Mouse (Mus musculus) CH12.LX (cell line): ENCODE measurements at regions not wholly inside any gene's neighbourhood (a gene's known extent, or its start where the extent isn't known, plus 50 kb on each side); places are given as distances from the start of the nearest gene placed in this dataset.

ENCODE experiments used
- DNase-seq: peaks from one replicate; pipeline ENCODE4 v3.0.0-alpha.2; 2013; ENCODE audit errors: extremely low read depth
- H3K27ac ChIP-seq: 2 replicates; pipeline ENCODE4 v1.5.1; 2012; ENCODE audit warnings: low read depth, mild to moderate bottlenecking, control low read depth, moderate library complexity; ENCODE audit not compliant: insufficient read depth
- H3K27me3 ChIP-seq: replicated peaks from 2 replicates; pipeline ENCODE3; 2012; ENCODE audit warnings: inconsistent platforms
- H3K36me3 ChIP-seq, 2 experiments: replicated peaks in 1 of 2; 2 replicates each; pipeline versions ENCODE3 to v1.6.1; 2012; ENCODE audit warnings: inconsistent platforms in 1 of 2, low read length in 1 of 2, mild to moderate bottlenecking in 1 of 2, mixed read lengths in 1 of 2, moderate library complexity in 1 of 2; ENCODE audit not compliant: control insufficient read depth in 1 of 2, insufficient read depth in 1 of 2
- H3K4me1 ChIP-seq, 2 experiments: 2 replicates each; pipeline ENCODE4 v1.6.1; 2012; ENCODE audit warnings: inconsistent platforms in 1 of 2, moderate library complexity in 1 of 2; ENCODE audit not compliant: insufficient read depth in 2 of 2, control insufficient read depth in 1 of 2
- H3K4me2 ChIP-seq: 2 replicates; pipeline ENCODE4 v1.6.1; 2012; ENCODE audit warnings: low read depth, mild to moderate bottlenecking, control low read depth; ENCODE audit not compliant: poor library complexity, insufficient read depth, severe bottlenecking
- H3K4me3 ChIP-seq, 3 experiments: fragments of 150-350 bp in 1 of 3; sonication (generic) in 1 of 3; replicated peaks in 1 of 3; 2 replicates each; pipeline versions ENCODE3 to v1.5.1; 2011 to 2012; ENCODE audit warnings: low read depth in 2 of 3, low read length in 2 of 3, mild to moderate bottlenecking in 2 of 3, moderate library complexity in 2 of 3, control low read depth in 1 of 3, improper control_type of control experiment in 1 of 3, inconsistent platforms in 1 of 3, mixed read lengths in 1 of 3; ENCODE audit not compliant: poor library complexity in 1 of 3
- H3K79me2 ChIP-seq: replicated peaks from 2 replicates; pipeline ENCODE4 v1.6.1; 2012; ENCODE audit warnings: mild to moderate bottlenecking, moderate library complexity; ENCODE audit not compliant: control insufficient read depth, poor library complexity, insufficient read depth, severe bottlenecking; ENCODE audit errors: extremely low read depth
- H3K9ac ChIP-seq: 2 replicates; pipeline ENCODE4 v1.6.1; 2012; ENCODE audit warnings: low read depth, mild to moderate bottlenecking, control low read depth, moderate library complexity; ENCODE audit not compliant: insufficient read depth
- H3K9me3 ChIP-seq: replicated peaks from 2 replicates; pipeline ENCODE3; 2012; ENCODE audit warnings: low read length, inconsistent platforms, mixed read lengths
- BHLHE40 ChIP-seq: IDR thresholded peaks from 2 replicates; pipeline ENCODE4 v1.6.1; 2011; ENCODE audit warnings: mild to moderate bottlenecking, low read depth, low read length, improper control_type of control experiment
- CHD1 ChIP-seq: IDR thresholded peaks from 2 replicates; pipeline ENCODE4 v1.6.1; 2012; ENCODE audit warnings: low read depth, low read length, improper control_type of control experiment, inconsistent platforms
- CHD2 ChIP-seq: IDR thresholded peaks from 2 replicates; pipeline ENCODE4 v1.6.1; 2011; ENCODE audit warnings: low read length, improper control_type of control experiment
- ELF1 ChIP-seq: IDR thresholded peaks from 2 replicates; pipeline ENCODE4 v1.6.1; 2014; ENCODE audit warnings: low read depth, mild to moderate bottlenecking, inconsistent platforms, low read length, improper control_type of control experiment
- EP300 ChIP-seq: IDR thresholded peaks from 2 replicates; pipeline ENCODE4 v1.6.1; 2011; ENCODE audit warnings: low read length, improper control_type of control experiment
- GABPA ChIP-seq: IDR thresholded peaks from 2 replicates; pipeline ENCODE4 v1.6.1; 2012; ENCODE audit warnings: low read depth, low read length, improper control_type of control experiment, inconsistent platforms; ENCODE audit not compliant: insufficient replicate concordance
- HCFC1 ChIP-seq: IDR thresholded peaks from 2 replicates; pipeline ENCODE4 v1.6.1; 2012; ENCODE audit warnings: low read depth, mild to moderate bottlenecking, inconsistent platforms, low read length, improper control_type of control experiment
- KAT2A ChIP-seq: IDR thresholded peaks from 2 replicates; pipeline ENCODE4 v1.6.1; 2012; ENCODE audit warnings: low read length, improper control_type of control experiment, inconsistent platforms; ENCODE audit not compliant: insufficient replicate concordance
- MAZ ChIP-seq: IDR thresholded peaks from 2 replicates; pipeline ENCODE4 v1.6.1; 2012; ENCODE audit warnings: low read depth, mild to moderate bottlenecking, inconsistent platforms, low read length, improper control_type of control experiment, moderate library complexity
- MEF2A ChIP-seq: IDR thresholded peaks from 2 replicates; pipeline ENCODE4 v1.6.1; 2014; ENCODE audit warnings: low read depth, mild to moderate bottlenecking, inconsistent platforms, low read length, improper control_type of control experiment, borderline replicate concordance
- MXI1 ChIP-seq: IDR thresholded peaks from 2 replicates; pipeline ENCODE4 v1.6.1; 2011; ENCODE audit warnings: mild to moderate bottlenecking, low read depth, low read length, improper control_type of control experiment
- MYC ChIP-seq: IDR thresholded peaks from 2 replicates; pipeline ENCODE4 v1.6.1; 2011; ENCODE audit warnings: low read depth, mild to moderate bottlenecking, improper control_type of control experiment, low read length
- NELFE ChIP-seq: IDR thresholded peaks from 2 replicates; pipeline ENCODE4 v1.6.1; 2011; ENCODE audit warnings: low read depth, low read length, improper control_type of control experiment
- NRF1 ChIP-seq: IDR thresholded peaks from 2 replicates; pipeline ENCODE4 v1.6.1; 2014; ENCODE audit warnings: low read depth, mild to moderate bottlenecking, inconsistent platforms, low read length, improper control_type of control experiment, moderate library complexity
- PAX5 ChIP-seq: IDR thresholded peaks from 2 replicates; pipeline ENCODE4 v1.6.1; 2012; ENCODE audit warnings: low read length, inconsistent platforms, mixed read lengths
- RAD21 ChIP-seq: IDR thresholded peaks from 2 replicates; pipeline ENCODE4 v1.6.1; 2011; ENCODE audit warnings: low read depth, mild to moderate bottlenecking, low read length, improper control_type of control experiment, moderate library complexity
- RCOR1 ChIP-seq: conservative IDR thresholded peaks from 2 replicates; pipeline ENCODE4 v1.6.1; 2012; ENCODE audit warnings: low read depth, mild to moderate bottlenecking, inconsistent platforms, low read length, improper control_type of control experiment
- SIN3A ChIP-seq: IDR thresholded peaks from 2 replicates; pipeline ENCODE4 v1.6.1; 2012; ENCODE audit warnings: low read length, improper control_type of control experiment, inconsistent platforms
- UBTF ChIP-seq: IDR thresholded peaks from 2 replicates; pipeline ENCODE4 v1.6.1; 2012; ENCODE audit warnings: low read depth, mild to moderate bottlenecking, inconsistent platforms, low read length, improper control_type of control experiment, moderate library complexity
- USF1 ChIP-seq: IDR thresholded peaks from 2 replicates; pipeline ENCODE4 v1.6.1; 2014; ENCODE audit warnings: low read depth, mild to moderate bottlenecking, inconsistent platforms, low read length, improper control_type of control experiment
- ZKSCAN1 ChIP-seq: IDR thresholded peaks from 2 replicates; pipeline ENCODE4 v1.6.1; 2012; ENCODE audit warnings: low read depth, inconsistent platforms, low read length, improper control_type of control experiment, borderline replicate concordance
- ZMIZ1 ChIP-seq: IDR thresholded peaks from 2 replicates; pipeline ENCODE4 v1.6.1; 2012; ENCODE audit warnings: low read depth, mild to moderate bottlenecking, inconsistent platforms, low read length, improper control_type of control experiment
- dilution Hi-C: fragments of 300-500 bp; cut with MboI; formaldehyde crosslinking; loops from 2 replicates; pipeline ENCODE4 v1.14.3; 2020; ENCODE audit warnings: low sequenced_read_pairs; ENCODE audit not compliant: extremely low pct_unique_long_range_greater_than_20kb, extremely low pct_ligation_motif_present
- in situ Hi-C: fragments of 300-500 bp; cut with MboI; formaldehyde crosslinking; loops from 3 replicates; pipeline ENCODE4 v1.14.3; 2019; ENCODE audit warnings: low sequenced_read_pairs, low pct_ligation_motif_present, low pct_unique_long_range_greater_than_20kb, mixed read lengths

- Histone ChIP-seq H3K4me2 (no peak overlapping the region), H3K4me3 (no peak overlapping the region), H3K27me3 (no peaks in the 10 kb centered on the region), H3K9ac (no peak overlapping the region), H3K9me3 (peaks cover 11% of the 10 kb centered on the region), H3K4me1 (no peaks in the 10 kb centered on the region), H3K36me3 (no peaks in the 10 kb centered on the region), H3K27ac (no peak overlapping the region), H3K79me2 (no peaks in the 10 kb centered on the region)
- DNase-seq: no peak
- no peak for TF ChIP-seq NELFE
- TF ChIP-seq RCOR1: no peak
- TF ChIP-seq ELF1: no peak
- no peak for TF ChIP-seq NRF1
- no peak for TF ChIP-seq BHLHE40
- no peak for TF ChIP-seq MXI1
- TF ChIP-seq SIN3A: no peak
- no peak for TF ChIP-seq ZMIZ1
- TF ChIP-seq CHD1: no peak
- TF ChIP-seq HCFC1: no peak
- no peak for TF ChIP-seq PAX5
- no peak for TF ChIP-seq MEF2A
- no peak for TF ChIP-seq MYC
- no peak for TF ChIP-seq UBTF
- TF ChIP-seq ZKSCAN1: no peak
- TF ChIP-seq KAT2A: no peak
- TF ChIP-seq RAD21: no peak
- no peak for TF ChIP-seq GABPA
- dilution Hi-C loops: no loop called here
- in situ Hi-C loops: no loop called here
Observed at GRCm38 (mm10) chr6:103859787-103860186, 349.4 kb downstream of the Chl1 start.

DNA sequence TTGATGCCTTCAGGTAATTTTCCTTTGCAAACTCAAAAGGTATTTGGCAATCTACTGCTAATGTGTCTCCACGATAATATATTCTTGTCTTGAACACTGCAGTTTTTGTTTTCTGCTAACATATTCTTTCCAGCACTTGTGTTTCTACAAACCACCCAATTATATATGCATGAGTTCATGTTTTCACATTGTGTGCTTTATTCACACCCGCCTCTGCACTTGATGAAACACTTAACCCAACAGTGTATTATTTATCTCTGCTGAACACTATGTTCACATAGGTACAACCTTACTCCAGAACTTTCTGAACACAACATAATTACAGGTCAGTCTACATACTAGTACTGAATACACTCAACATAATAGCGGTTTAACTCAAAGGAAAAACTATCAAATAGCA lies 383.1 kb downstream of the Chl1 start:
- Histone ChIP-seq H3K79me2 (no peaks in the 10 kb centered on the region), H3K27ac (no peak overlapping the region), H3K9me3 (peaks cover 29% of the 10 kb centered on the region), H3K4me1 (no peaks in the 10 kb centered on the region), H3K4me3 (no peak overlapping the region), H3K36me3 (no peaks in the 10 kb centered on the region), H3K4me2 (no peak overlapping the region), H3K9ac (no peak overlapping the region), H3K27me3 (no peaks in the 10 kb centered on the region)
- dilution Hi-C loops: no loop called here
- in situ Hi-C loops: no loop called here
- TF ChIP-seq USF1 (no peak), MYC (no peak), MAZ (no peak), CHD2 (no peak), UBTF (no peak), EP300 (no peak), GABPA (no peak), CHD1 (no peak), ELF1 (no peak)
- DNase-seq: no peak
